Mouse (Mus musculus): ENCODE results near the gene Pofut1. TPM values are rescaled to one million over a fixed set of nuclear protein-coding genes. Genes with fewer than 3 reads are reported as not detected.

The Pofut1 gene
- total RNA-seq, 2 experiments from 2014 or later: 16.0 to 20.3 TPM

DNA sequence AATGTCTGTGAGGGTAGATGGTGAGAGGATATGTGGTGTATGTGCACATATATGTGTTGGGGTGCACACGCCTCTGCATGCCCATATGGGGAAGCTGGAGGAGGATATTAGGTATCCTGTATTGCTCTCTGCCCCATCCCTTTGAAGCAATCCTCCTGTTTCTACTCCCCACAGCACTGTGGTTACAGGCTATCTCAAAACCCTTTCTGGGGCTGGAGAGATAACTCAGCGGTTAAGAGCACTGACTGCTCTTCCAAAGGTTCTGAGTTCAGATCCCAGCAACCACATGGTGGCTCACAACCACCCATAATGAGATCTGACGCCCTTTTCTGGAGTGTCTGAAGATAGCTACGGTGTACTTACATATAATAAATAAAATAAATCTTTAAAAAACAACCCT lies 45.2 kb downstream of the Pofut1 start:
- ATAC-seq (replicated peaks; ENCODE audit: poor library complexity, severe bottlenecking): no peak

DNA sequence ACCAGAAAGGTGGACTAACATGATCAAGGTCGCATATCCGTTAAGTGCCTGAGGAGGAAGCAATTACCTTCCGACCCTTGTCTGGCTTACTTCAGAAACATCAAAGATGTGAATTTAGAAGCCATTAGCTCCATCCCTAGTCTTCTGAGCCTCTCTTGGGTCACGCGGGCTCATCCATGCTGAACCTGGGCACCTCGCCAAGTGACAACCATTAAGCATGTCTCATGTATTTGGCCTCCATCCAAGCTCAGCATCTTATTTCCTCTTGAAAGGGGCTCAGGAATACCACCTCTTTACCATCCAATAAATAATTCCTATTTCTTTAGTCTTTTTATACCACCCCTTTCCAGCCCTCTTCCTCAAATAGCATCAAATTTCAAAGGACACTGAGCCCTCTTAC lies 46.5 kb downstream of the Pofut1 start:
- no peak for ATAC-seq (replicated peaks; ENCODE audit: poor library complexity, severe bottlenecking)

DNA sequence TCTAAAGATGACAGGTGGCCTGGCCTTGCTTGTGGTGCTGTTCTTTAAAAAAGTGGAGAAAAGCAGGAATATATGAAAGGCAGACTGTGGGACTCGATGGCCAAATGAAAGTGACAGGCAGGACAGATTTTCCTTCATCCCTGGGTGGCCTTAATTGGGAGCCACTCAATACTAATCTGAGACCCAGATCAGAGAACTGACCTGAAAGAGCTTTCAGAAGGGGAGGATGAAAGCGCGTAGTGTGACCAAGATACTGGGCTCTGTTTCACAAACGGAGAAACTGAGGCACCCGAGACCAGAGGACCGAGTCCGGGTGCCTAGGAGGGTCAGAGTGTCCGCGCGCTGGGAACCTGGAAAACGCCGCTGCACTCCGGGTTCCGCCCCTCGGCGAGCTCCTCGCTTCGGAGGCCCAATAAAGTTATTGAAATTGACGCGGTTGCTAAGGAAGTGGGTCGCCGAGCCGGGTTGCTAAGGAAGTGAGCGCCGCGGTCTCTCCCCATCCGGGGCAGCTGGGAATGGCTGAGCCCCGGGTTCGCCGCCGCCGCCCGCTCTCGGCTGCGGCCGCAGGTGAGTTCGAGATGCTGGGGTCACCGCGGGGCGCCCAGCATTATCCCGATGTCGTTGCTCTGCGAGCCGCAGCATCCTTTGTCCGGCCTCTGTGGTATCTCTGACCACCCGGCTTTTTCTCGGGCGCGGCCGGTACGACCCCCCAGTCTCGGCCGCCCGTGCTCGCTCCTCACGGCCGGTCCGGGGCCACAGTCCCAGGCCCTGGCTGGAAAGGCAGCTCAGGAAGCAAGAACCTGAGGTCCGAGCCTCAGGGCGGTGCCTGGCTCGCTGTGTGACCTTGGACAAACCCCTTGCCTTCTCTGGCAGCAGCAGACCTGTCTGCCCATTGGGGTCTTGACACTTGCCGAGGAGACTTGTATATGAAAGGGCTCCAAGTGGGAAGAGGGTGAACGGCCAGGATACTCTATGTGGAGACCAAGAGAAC lies 49.9 kb downstream of the Pofut1 start, which contains the start of gene Kif3b:
Kif3b (plus strand) TSS at position 476 of the 991 bp plus-strand sequence.
- ATAC-seq (replicated peaks; ENCODE audit: poor library complexity, severe bottlenecking): peak; percentile 94

GRCm38 (mm10) chr2:153292305-153292861 lies 51.0 kb downstream of the Pofut1 start:
- ATAC-seq (replicated peaks; ENCODE audit: poor library complexity, severe bottlenecking): peak; percentile 47

- no peak for ATAC-seq (replicated peaks; ENCODE audit: poor library complexity, severe bottlenecking)
Measured at GRCm38 (mm10) chr2:153295196-153295595, 53.9 kb downstream of the Pofut1 start.

GRCm38 (mm10) chr2:153297771-153298170 lies 56.4 kb downstream of the Pofut1 start:
- ATAC-seq (replicated peaks; ENCODE audit: poor library complexity, severe bottlenecking): no peak

GRCm38 (mm10) chr2:153298460-153298859 lies 57.1 kb downstream of the Pofut1 start:
- peak; percentile 20 for ATAC-seq (replicated peaks; ENCODE audit: poor library complexity, severe bottlenecking)

DNA sequence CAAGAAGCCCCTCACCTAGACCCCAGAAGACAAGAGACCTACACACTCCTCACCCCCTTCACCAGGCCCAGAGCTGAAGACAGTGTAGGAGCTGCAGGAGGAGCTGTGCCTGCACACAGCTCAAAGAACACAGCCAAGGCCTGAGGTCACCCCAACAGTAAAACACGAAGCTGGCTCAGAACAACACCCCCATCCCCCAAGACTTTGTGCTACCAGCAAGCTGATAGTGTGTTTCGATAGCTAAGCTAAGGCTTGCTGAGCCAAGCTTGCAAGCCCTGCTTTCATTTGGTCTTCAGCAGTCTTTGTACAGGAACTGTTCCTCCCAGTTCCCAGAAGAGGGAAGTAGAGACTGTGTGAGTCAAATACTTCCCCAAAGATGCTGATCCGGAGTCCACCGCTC lies 57.5 kb downstream of the Pofut1 start:
- peak; percentile 95 for ATAC-seq (replicated peaks; ENCODE audit: poor library complexity, severe bottlenecking)

DNA sequence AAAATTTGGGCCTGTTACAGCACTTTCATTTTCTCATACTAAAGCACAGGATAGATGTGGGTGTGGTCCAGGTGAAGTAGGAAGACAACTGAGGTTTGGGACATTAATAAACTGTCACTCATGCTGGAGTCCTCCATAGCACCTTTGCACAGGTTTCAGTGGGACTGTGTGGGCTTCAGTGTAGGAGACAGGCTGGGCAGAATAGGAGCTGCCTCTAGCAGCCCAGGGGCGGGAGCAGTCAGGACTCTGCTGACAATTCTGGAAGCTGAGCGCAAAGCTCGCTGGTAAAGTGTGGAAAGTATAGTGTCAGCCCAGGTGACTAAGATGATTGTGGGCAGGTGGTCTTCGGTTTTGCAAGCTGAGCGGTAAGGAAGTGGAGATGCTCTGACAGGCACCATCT lies 59.8 kb downstream of the Pofut1 start:
- ATAC-seq (replicated peaks; ENCODE audit: poor library complexity, severe bottlenecking): no peak

DNA sequence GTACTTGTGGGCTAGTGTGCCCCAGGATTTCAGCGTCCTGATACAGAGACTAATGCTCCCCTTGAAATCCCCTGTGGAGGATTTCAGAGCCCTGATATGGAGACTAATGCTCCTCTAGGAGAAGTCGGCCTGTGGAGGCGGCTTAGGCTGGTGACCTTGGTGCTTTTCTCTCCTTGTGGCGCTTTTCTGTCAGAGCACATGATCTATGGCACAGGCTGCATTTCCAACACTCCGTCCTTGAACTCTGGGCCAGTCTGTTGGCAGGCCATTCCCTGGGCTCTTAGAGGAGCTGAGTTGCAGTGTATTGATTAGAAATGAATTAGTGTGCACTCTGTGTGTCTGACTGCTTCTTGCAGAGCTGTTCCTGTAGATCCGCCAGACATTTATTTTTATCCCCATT lies 63.9 kb downstream of the Pofut1 start:
- ATAC-seq (replicated peaks; ENCODE audit: poor library complexity, severe bottlenecking): no peak

DNA sequence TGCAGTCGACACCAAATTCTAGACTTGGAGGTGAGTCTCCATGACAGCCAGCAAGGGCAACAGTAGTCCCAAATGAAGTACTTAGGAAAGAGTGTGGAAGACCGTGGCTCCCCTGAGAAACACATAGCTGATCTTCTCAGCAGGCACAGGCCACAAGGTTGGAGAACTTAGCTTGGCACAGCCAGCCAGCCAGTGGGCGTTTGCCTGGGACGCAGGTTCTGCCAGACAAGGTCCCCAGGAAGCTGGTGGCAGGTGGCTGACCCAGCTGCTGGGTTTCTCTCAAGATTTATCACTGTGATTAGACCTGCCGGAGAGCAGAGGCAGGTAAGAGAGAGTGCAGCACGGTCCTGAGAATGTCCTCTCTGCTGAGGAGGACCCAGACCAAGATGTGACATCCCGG lies 67.3 kb downstream of the Pofut1 start:
- ATAC-seq (replicated peaks; ENCODE audit: poor library complexity, severe bottlenecking): no peak

DNA sequence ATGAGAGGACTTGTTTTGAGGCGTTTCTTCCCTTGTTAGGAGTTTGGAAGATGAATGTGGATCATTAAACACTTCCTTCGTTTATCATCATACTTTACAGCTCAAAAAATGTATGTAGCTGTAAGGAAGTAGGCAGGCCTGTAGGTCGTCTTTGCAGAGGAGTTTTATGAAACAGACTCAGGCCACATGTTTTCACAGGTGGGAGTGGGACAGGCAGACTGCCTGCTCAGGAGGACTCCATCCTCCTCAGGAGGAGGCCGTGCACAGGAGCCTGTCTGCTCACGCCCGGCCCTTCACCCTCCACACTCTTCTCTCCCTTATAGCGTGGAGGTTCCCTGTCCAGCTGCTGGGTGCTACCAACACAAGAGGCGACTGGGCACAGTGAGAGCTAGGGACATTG lies 67.8 kb downstream of the Pofut1 start:
- no peak for ATAC-seq (replicated peaks; ENCODE audit: poor library complexity, severe bottlenecking)

GRCm38 (mm10) chr2:153310228-153310627 lies 68.9 kb downstream of the Pofut1 start:
- no peak for ATAC-seq (replicated peaks; ENCODE audit: poor library complexity, severe bottlenecking)

DNA sequence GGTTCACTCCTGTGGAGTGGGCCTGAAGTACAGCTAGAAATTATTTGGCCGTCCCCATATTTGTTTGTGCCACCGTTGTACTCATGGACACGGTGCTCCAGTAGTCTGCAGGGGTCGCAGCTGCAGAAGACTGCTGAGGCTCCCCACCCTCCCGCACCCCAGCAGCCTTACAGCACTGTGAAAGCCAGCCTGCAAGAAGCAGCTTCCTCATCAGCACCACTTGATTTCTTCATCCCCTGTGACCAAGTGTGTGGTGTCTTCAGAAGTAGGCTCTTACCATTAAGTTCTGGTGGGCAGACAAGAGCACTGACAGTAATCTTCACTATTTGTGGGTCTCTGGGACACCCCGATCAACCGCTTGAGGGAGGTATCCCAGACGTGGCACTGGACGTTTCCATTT lies 71.6 kb downstream of the Pofut1 start:
- peak; percentile 71 for ATAC-seq (replicated peaks; ENCODE audit: poor library complexity, severe bottlenecking)

DNA sequence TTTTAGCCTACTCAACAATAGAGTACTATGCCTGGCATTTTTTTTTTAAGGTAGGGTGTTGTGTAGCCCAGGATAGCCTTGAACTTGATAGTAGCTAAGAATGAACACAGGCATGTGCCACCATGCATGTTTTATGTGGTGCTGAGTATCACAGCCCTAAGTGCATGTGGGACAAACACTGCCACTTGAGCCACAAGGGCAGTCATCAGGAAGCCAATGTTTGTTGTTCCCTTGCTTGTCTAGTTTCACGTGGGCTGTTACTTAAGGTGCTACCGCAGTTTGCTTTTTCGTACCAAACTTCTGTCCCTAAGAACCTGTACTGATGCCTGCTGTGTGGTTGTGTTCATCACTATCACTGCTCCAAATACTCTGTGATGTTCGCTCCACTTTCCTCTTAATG lies 77.1 kb downstream of the Pofut1 start:
- ATAC-seq (replicated peaks; ENCODE audit: poor library complexity, severe bottlenecking): no peak

DNA sequence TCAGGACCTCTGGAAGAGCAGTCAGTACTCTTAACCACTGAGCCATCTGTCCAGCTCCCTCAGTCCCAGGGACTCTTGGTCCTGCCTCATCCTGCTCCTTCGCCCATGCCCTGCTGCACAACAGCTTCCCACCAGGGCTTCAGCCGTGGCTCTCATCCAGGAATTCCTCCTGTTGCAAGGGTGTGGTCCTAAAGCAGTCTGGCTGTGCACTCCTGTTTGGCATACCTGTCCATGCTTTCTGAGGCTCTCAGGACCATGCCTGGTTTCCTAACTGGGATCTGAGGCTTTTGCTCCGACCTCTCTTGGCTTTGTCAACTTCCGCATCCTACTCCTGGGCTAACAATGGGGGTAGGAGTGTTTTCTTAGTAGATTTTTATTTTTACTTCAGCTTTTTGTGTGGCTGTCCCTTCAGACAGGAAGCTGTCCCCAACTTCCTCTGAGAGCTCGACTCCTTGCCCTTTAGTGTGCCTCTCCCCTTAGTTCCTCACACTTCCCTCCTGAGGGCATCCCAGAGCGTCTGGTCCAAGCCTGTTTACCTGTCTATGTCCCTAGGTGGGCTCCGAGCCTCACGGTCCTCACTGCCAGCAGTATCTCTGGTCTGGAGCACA lies 77.8 kb downstream of the Pofut1 start:
- ATAC-seq (replicated peaks; ENCODE audit: poor library complexity, severe bottlenecking): peak; percentile 92

Other genes with a start within 250 kb of the Pofut1 start
- gene Pdrg1, start 226.1 kb upstream of the Pofut1 start, total RNA-seq (2014; fragmentation: Nextera tagmentation): 62.9 and 67.0 TPM in 2 replicates
- 98.2 and 108 TPM in 2 replicates for gene Pdrg1, start 226.1 kb upstream of the Pofut1 start, total RNA-seq (2017)
- gene Xkr7, start 209.7 kb upstream of the Pofut1 start, total RNA-seq (2014; fragmentation: Nextera tagmentation): not detected in 2 replicates
- gene Xkr7, start 209.7 kb upstream of the Pofut1 start, total RNA-seq (2017): not detected in 2 replicates
- 7.7 and 11.6 TPM in 2 replicates for gene Ccm2l, start 175.6 kb upstream of the Pofut1 start, total RNA-seq (2014; fragmentation: Nextera tagmentation)
- gene Ccm2l, start 175.6 kb upstream of the Pofut1 start, total RNA-seq (2017): 0.21 and 3.3 TPM in 2 replicates
- gene Hck, start 133.1 kb upstream of the Pofut1 start, total RNA-seq (2014; fragmentation: Nextera tagmentation): 6.4 and 9.5 TPM in 2 replicates
- gene Hck, start 133.1 kb upstream of the Pofut1 start, total RNA-seq (2017): 13.1 and 17.5 TPM in 2 replicates
- 54.2 and 60.7 TPM in 2 replicates for gene Tm9sf4, start 80.2 kb upstream of the Pofut1 start, total RNA-seq (2014; fragmentation: Nextera tagmentation)
- gene Tm9sf4, start 80.2 kb upstream of the Pofut1 start, total RNA-seq (2017): 61.3 and 91.4 TPM in 2 replicates
- 12.1 and 16.7 TPM in 2 replicates for gene Tspyl3, start 16.1 kb upstream of the Pofut1 start, total RNA-seq (2014; fragmentation: Nextera tagmentation)
- 6.1 and 6.2 TPM in 2 replicates for gene Tspyl3, start 16.1 kb upstream of the Pofut1 start, total RNA-seq (2017)
- 45.0 and 46.6 TPM in 2 replicates for gene Plagl2, start 107 bp upstream of the Pofut1 start, total RNA-seq (2014; fragmentation: Nextera tagmentation)
- gene Plagl2, start 107 bp upstream of the Pofut1 start, total RNA-seq (2017): 5.4 and 7.2 TPM in 2 replicates
- 6.9 and 7.7 TPM in 2 replicates for gene Kif3b, start 49.9 kb downstream of the Pofut1 start, total RNA-seq (2014; fragmentation: Nextera tagmentation)
- gene Kif3b, start 49.9 kb downstream of the Pofut1 start, total RNA-seq (2017): 9.1 and 11.3 TPM in 2 replicates
- 28.1 and 48.1 TPM in 2 replicates for gene Asxl1, start 104.3 kb downstream of the Pofut1 start, total RNA-seq (2014; fragmentation: Nextera tagmentation)
- gene Asxl1, start 104.3 kb downstream of the Pofut1 start, total RNA-seq (2017): 19.9 and 21.2 TPM in 2 replicates